Comparison of ENCODE assay signal across 19 mouse cellular contexts in the genomic region with DNA sequence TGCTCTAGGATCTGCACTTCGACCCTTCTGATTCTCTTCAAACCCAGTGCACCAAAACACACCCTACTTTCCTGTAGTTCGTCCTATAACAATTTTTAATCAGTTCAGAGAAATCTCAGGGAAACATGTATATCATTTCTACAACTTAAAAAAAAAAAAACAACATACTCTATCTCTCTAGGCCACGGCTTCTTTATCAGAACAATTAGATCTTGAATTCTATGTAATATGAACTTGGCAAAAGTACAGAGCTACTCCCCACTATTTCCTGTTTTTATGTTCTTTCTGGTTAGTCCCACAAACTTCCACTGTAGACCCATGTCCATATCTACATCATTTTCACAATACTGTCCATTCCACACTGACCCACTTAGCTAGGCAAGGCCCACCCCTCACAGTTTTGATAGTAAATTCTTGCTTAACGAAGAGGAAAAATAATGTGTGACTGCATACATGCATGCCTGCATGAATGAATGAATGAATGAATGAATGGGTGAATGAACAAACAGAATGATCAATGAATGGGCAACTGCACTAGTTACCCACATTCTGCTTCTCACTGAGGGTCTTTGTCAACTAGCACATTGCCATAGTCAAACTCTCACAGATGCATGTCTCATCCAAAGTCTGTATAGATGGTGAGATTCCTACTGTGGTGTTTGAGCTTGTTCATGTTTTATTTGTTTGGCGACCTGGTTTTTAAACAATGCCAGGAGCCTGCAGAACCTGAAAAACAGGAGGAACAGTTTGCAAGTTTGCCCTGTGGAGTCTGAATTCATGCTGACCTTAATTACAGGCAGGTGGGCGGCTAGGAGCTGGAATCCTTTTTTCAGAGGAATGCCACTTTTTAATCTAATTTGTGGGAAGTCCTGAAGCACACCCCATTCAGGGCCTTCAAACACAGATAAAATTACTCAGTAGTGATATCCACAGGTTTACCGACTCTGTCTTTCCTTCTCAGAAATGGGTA.
DNase-seq lines count a peak whose midpoint lies in the region; ATAC-seq and TF ChIP-seq lines count a peak whose summit lies in the region.
"Had no signal": no experiment of that assay in that cellular context is flagged by ENCODE, and none has a peak within 500 bp of the region (broad histone marks: within the 10 kb centered on the region; RNA-seq: fewer than 3 reads in every experiment).

No protein-coding gene starts in this region.

- no peaks in the 10 kb centered on the region for H3K9me3 ChIP-seq in forebrain, embryonic 10.5 days
- H3K9me3 ChIP-seq in forebrain, embryonic 16.5 days (ENCODE audit: control insufficient read depth, low read length), result no peaks in the 10 kb centered on the region
- no peaks in the 10 kb centered on the region for H3K9me3 ChIP-seq in midbrain, embryonic 15.5 days
- H3K9me3 ChIP-seq in midbrain, embryonic 11.5 days (ENCODE audit: control insufficient read depth, low read length), result no peaks in the 10 kb centered on the region
- H3K9me3 ChIP-seq: heart, embryonic 10.5 days; hindbrain, embryonic 13.5 days; limb, embryonic 15.5 days had no signal

- no peak overlapping the region for H3ac ChIP-seq in myocyte (ENCODE audit: control insufficient read depth, insufficient read length)

- peak overlapping the region; percentile 8; the same call in 1 of the 2 replicates for H3K27ac ChIP-seq in forebrain, embryonic 10.5 days
- H3K27ac ChIP-seq in forebrain, embryonic 16.5 days (ENCODE audit: low read length), result no peak overlapping the region
- no peak overlapping the region for H3K27ac ChIP-seq in midbrain, embryonic 15.5 days
- no peak overlapping the region for H3K27ac ChIP-seq in midbrain, embryonic 11.5 days (ENCODE audit: low read depth, low read length)
- H3K27ac ChIP-seq: heart, embryonic 10.5 days; hindbrain, embryonic 13.5 days; layer of hippocampus, adult 2 months; limb, embryonic 15.5 days had no signal

- no peak overlapping the region for H3K4me2 ChIP-seq in forebrain, embryonic 16.5 days (ENCODE audit: low read length)
- peak overlapping the region; percentile 52 for H3K4me2 ChIP-seq in myocyte (ENCODE audit: low read depth)
- no peak overlapping the region for H3K4me2 ChIP-seq in midbrain, embryonic 15.5 days
- H3K4me2 ChIP-seq in midbrain, embryonic 11.5 days, result no peak overlapping the region
- H3K4me2 ChIP-seq: hindbrain, embryonic 13.5 days; limb, embryonic 15.5 days had no signal

- H3K27me3 ChIP-seq in forebrain, embryonic 10.5 days (ENCODE audit: poor library complexity, severe bottlenecking), result no peaks in the 10 kb centered on the region
- no peaks in the 10 kb centered on the region for H3K27me3 ChIP-seq in forebrain, embryonic 16.5 days (replicated peaks; ENCODE audit: control insufficient read depth, insufficient read depth, low read length)
- no peaks in the 10 kb centered on the region for H3K27me3 ChIP-seq in myocyte (ENCODE audit: control insufficient read depth, insufficient read depth, insufficient read length)
- no peaks in the 10 kb centered on the region for H3K27me3 ChIP-seq in midbrain, embryonic 15.5 days (replicated peaks)
- H3K27me3 ChIP-seq in midbrain, embryonic 11.5 days (ENCODE audit: control insufficient read depth, insufficient read depth, low read length), result no peaks in the 10 kb centered on the region
- H3K27me3 ChIP-seq: hindbrain, embryonic 13.5 days; limb, embryonic 15.5 days; Patski had no signal

- DNase-seq in forebrain, embryonic 10.5 days (ENCODE audit: extremely low spot score, low spot score), result peak; percentile 21
- DNase-seq in 416B (ENCODE audit: low read depth), result peak; percentile 73
- peak; percentile 20 for DNase-seq in embryo, embryonic 11 days
- DNase-seq in midbrain, embryonic 11.5 days (ENCODE audit: low spot score, missing footprints), result no peak
- DNase-seq in left cerebral cortex, postnatal 25 days (ENCODE audit: low spot score in 2 of 2), result no peak
- DNase-seq: adrenal gland, postnatal 25 days; cerebellum, adult 9-10 months; gastrocnemius, postnatal 14 days; heart, postnatal 10 days; thymus, adult 18-20 months had no signal

- H3K4me3 ChIP-seq in forebrain, embryonic 10.5 days, result no peak overlapping the region
- H3K4me3 ChIP-seq in forebrain, embryonic 16.5 days (replicated peaks; ENCODE audit: low read length), result no peak overlapping the region
- H3K4me3 ChIP-seq in myocyte, result no peak overlapping the region
- no peak overlapping the region for H3K4me3 ChIP-seq in midbrain, embryonic 15.5 days
- no peak overlapping the region for H3K4me3 ChIP-seq in midbrain, embryonic 11.5 days (ENCODE audit: low read depth, low read length)
- H3K4me3 ChIP-seq: erythroblast, embryonic 14.5 days; heart, embryonic 10.5 days; hindbrain, embryonic 13.5 days; layer of hippocampus, adult 2 months; limb, embryonic 15.5 days had no signal

- no peak overlapping the region for H3K9ac ChIP-seq in forebrain, embryonic 16.5 days (replicated peaks; ENCODE audit: low read depth, low read length)
- H3K9ac ChIP-seq in midbrain, embryonic 15.5 days, result no peak overlapping the region
- no peak overlapping the region for H3K9ac ChIP-seq in midbrain, embryonic 11.5 days (ENCODE audit: low read length)
- H3K9ac ChIP-seq: hindbrain, embryonic 13.5 days; limb, embryonic 15.5 days had no signal

- no peaks in the 10 kb centered on the region for H3K79me2 ChIP-seq in myocyte (ENCODE audit: control insufficient read depth, insufficient read depth)

- 66% methylated on average over 7 of the region's 7 CpGs for WGBS in forebrain, embryonic 10.5 days
- 51% methylated on average over 7 of the region's 7 CpGs for WGBS in forebrain, embryonic 16.5 days
- 83% methylated on average over 7 of the region's 7 CpGs for WGBS in midbrain, embryonic 15.5 days
- WGBS in midbrain, embryonic 11.5 days, result 82% methylated on average over 7 of the region's 7 CpGs

- intact Hi-C loops in left cerebral cortex, postnatal 25 days (cut with DNase I), result no loop called here

- ATAC-seq in forebrain, embryonic 16.5 days, result no peak
- no peak for ATAC-seq in midbrain, embryonic 15.5 days (replicated peaks)
- no peak for ATAC-seq in midbrain, embryonic 11.5 days (ENCODE audit: low FRiP score)
- ATAC-seq: Patski had no signal

- H3K36me3 ChIP-seq in forebrain, embryonic 10.5 days (replicated peaks), result no peaks in the 10 kb centered on the region
- H3K36me3 ChIP-seq in forebrain, embryonic 16.5 days (ENCODE audit: control insufficient read depth, insufficient read depth), result no peaks in the 10 kb centered on the region
- no peaks in the 10 kb centered on the region for H3K36me3 ChIP-seq in myocyte (ENCODE audit: control insufficient read depth, insufficient read depth)
- no peaks in the 10 kb centered on the region for H3K36me3 ChIP-seq in midbrain, embryonic 15.5 days (replicated peaks)
- no peaks in the 10 kb centered on the region for H3K36me3 ChIP-seq in midbrain, embryonic 11.5 days (ENCODE audit: control insufficient read depth, insufficient read depth, low read length)
- H3K36me3 ChIP-seq: heart, embryonic 10.5 days; hindbrain, embryonic 13.5 days; limb, embryonic 15.5 days had no signal

- TF ChIP-seq POLR2A in myocyte (IDR thresholded peaks at IDR 0.05; ENCODE audit: insufficient read length, low read depth), result no peak

- peaks cover 32% of the 10 kb centered on the region for H3K4me1 ChIP-seq in forebrain, embryonic 10.5 days
- H3K4me1 ChIP-seq in forebrain, embryonic 16.5 days (replicated peaks; ENCODE audit: control insufficient read depth, insufficient read depth, low read length), result no peaks in the 10 kb centered on the region
- no peaks in the 10 kb centered on the region for H3K4me1 ChIP-seq in midbrain, embryonic 15.5 days
- no peaks in the 10 kb centered on the region for H3K4me1 ChIP-seq in midbrain, embryonic 11.5 days (ENCODE audit: control insufficient read depth, insufficient read depth, low read length)
- H3K4me1 ChIP-seq: hindbrain, embryonic 13.5 days; limb, embryonic 15.5 days had no signal

TF ChIP-seq in myocyte, 11 proteins besides CTCF, POLR2A, EP300 and RAD21:
- no peak for TF ChIP-seq MYOG (IDR thresholded peaks at IDR 0.05; ENCODE audit: control insufficient read depth in 1 of 3, insufficient read depth in 1 of 3, insufficient read length in 2 of 3, low read depth in 2 of 3)
- no peak for TF ChIP-seq TCF3 (IDR thresholded peaks at IDR 0.05; ENCODE audit: insufficient read length, low read depth)
- no peak for TF ChIP-seq TCF12 (IDR thresholded peaks at IDR 0.05; ENCODE audit: insufficient read depth, poor library complexity, severe bottlenecking)
- no peak for TF ChIP-seq MAX (IDR thresholded peaks at IDR 0.05; ENCODE audit: low read depth)
- no peak for TF ChIP-seq MYOD1 (IDR thresholded peaks at IDR 0.05; ENCODE audit: control insufficient read depth in 1 of 3, insufficient read length in 2 of 3, low read depth in 2 of 3)
- TF ChIP-seq SRF (IDR thresholded peaks at IDR 0.05; ENCODE audit: control insufficient read depth, insufficient read length, low read depth), result no peak
- no peak for TF ChIP-seq CEBPB (IDR thresholded peaks at IDR 0.05; ENCODE audit: insufficient read depth, poor library complexity, severe bottlenecking)
- TF ChIP-seq REST (IDR thresholded peaks at IDR 0.05; ENCODE audit: insufficient read depth, insufficient read length), result no peak
- no peak for TF ChIP-seq USF1 (IDR thresholded peaks at IDR 0.05; ENCODE audit: low read depth)
- TF ChIP-seq POLR2AphosphoS2 (IDR thresholded peaks at IDR 0.05; ENCODE audit: insufficient read length, low read depth), result no peak
- TF ChIP-seq E2F4 (IDR thresholded peaks at IDR 0.05; ENCODE audit: insufficient read depth), result no peak

Comparison
In these comparisons a context has a peak if more than half of its experiments do, and no peak if none do; other contexts are left out.
1. DNase-seq: peak in forebrain, embryonic 10.5 days (single experiment), 416B (single experiment) and embryo, embryonic 11 days (single experiment); none in midbrain, embryonic 11.5 days (single experiment) and left cerebral cortex, postnatal 25 days (0 of 2).